Mouse (Mus musculus): Measurements from ENCODE around the gene Mylip. TPM values are rescaled to one million over a fixed set of nuclear protein-coding genes. Genes with fewer than 3 reads are reported as not detected.

Mylip gene
- polyA plus RNA-seq, 1 experiment from 2014 or later: 36.1 TPM

DNA sequence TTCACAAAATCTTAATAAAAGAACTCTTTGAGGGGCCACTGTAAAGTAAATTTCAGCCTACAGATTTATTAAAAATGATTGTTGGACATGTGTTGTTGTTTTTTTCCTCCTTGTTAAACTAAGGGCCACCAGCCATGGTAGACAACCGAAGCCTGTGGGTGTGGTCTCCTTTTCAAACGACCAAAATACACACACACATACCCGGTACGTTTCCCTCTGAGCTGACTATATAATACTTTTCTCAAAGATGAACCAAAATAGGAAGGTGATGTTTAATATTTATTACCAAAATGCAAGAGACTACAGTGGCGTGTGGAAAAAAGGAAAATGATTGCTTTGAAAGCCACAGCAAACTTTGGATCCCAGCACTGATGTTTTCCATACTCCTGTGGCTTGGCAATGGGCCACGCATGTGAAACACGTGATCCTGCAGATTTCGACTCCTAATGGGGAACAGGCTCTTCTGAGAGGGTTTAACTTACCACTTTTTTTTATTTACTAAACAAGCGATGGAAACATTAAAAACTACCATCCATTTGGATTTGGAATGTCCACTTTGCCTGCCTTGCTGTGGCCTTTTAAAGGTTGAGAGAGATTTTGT lies 2.4 kb downstream of the Mylip start:
- Histone ChIP-seq H3K36me3 (no peaks in the 10 kb centered on the region; the same call in 1 of the 2 replicates), H3K4me2 (replicated peaks) (peak overlapping the region; percentile 76), H3K27ac (replicated peaks) (peak overlapping the region; percentile 90), H3K4me1 (peaks cover 56% of the 10 kb centered on the region), H3K27me3 (no peaks in the 10 kb centered on the region), H3K4me3 (replicated peaks) (peak overlapping the region; percentile 90), H3K9me3 (replicated peaks) (no peaks in the 10 kb centered on the region), H3K9ac (no peak overlapping the region)
- WGBS: 8% methylated on average over 9 of the region's 9 CpGs
- no peak for ATAC-seq (ENCODE audit: insufficient number of reproducible peaks, low FRiP score, low TSS enrichment, low read depth)

- Histone ChIP-seq H3K9ac (no peak overlapping the region), H3K27ac (replicated peaks) (peak overlapping the region; percentile 31), H3K36me3 (no peaks in the 10 kb centered on the region; the same call in 1 of the 2 replicates), H3K4me1 (peaks cover 72% of the 10 kb centered on the region), H3K4me3 (replicated peaks) (peak overlapping the region; percentile 7; the same call in 1 of the 2 replicates), H3K9me3 (replicated peaks) (no peaks in the 10 kb centered on the region), H3K4me2 (replicated peaks) (peak overlapping the region; percentile 35), H3K27me3 (no peaks in the 10 kb centered on the region)
- ATAC-seq (ENCODE audit: insufficient number of reproducible peaks, low FRiP score, low TSS enrichment, low read depth): no peak
- WGBS: 21% methylated on average over 8 of the region's 8 CpGs
These were observed 4.8 kb downstream of the Mylip start for GRCm38 (mm10) chr13:45394221-45394768.

DNA sequence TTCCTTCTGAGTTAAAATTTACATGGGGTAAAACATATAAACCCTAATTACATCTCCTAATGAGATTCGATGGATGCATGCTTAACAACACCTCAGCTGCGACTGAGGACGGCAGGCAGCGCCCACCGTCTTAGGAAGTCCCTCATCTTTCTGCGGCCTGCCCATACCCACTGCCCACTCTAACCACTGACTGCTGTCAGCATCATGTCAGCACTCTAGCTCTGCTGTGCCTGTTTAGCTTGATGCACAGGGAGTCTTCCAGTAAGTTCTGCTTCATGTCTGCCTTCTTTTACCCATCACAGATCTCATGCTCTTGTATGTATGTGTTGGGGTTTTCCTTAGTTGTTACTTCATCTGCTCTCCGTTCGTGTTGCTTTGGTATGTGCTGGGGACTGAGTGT lies 7.2 kb downstream of the Mylip start:
- no peaks in the 10 kb centered on the region; the same call in 1 of the 2 replicates for H3K36me3 ChIP-seq
- H3K27me3 ChIP-seq: no peaks in the 10 kb centered on the region
- peaks cover 76% of the 10 kb centered on the region for H3K4me1 ChIP-seq
- H3K9me3 ChIP-seq (replicated peaks): no peaks in the 10 kb centered on the region
- ATAC-seq (ENCODE audit: insufficient number of reproducible peaks, low FRiP score, low TSS enrichment, low read depth): no peak
- no peak overlapping the region for H3K4me3 ChIP-seq (replicated peaks)
- H3K27ac ChIP-seq (replicated peaks): peak overlapping the region; percentile 87
- H3K4me2 ChIP-seq (replicated peaks): no peak overlapping the region
- H3K9ac ChIP-seq: no peak overlapping the region
- 60% methylated on average over 8 of the region's 8 CpGs for WGBS

DNA sequence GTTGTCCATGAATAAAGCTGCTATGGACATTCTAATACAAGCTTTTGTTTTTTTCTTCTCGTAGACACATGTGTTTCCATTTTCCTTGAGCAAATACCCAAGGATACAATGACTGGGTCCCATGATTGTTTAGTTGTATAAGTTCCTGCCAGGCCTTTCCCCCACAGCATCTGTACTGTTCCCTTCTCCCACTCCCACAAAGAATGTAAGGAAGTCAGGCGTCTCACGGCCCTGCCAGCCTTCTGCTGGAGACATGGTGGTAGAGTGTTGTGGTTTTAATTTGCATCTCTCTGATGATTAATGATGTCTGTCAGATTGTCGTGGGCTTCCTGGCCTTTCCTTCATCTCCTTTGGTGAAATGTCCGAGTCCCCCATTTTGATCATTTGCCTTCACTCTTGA lies 7.7 kb downstream of the Mylip start:
- Histone ChIP-seq H3K36me3 (no peaks in the 10 kb centered on the region; the same call in 1 of the 2 replicates), H3K4me3 (replicated peaks) (no peak overlapping the region; the same call in 1 of the 2 replicates), H3K4me2 (replicated peaks) (peak overlapping the region; percentile 24; the same call in 1 of the 2 replicates), H3K27ac (replicated peaks) (peak overlapping the region; percentile 87), H3K9me3 (replicated peaks) (no peaks in the 10 kb centered on the region), H3K27me3 (no peaks in the 10 kb centered on the region), H3K4me1 (peaks cover 81% of the 10 kb centered on the region), H3K9ac (no peak overlapping the region)
- ATAC-seq (ENCODE audit: insufficient number of reproducible peaks, low FRiP score, low TSS enrichment, low read depth): 0 out of 2 replicates have a peak, but pooled peaks have one; percentile 48
- WGBS: 27% methylated on average over 5 of the region's 5 CpGs

GRCm38 (mm10) chr13:45397896-45398805 lies 8.6 kb downstream of the Mylip start:
- no peaks in the 10 kb centered on the region for H3K9me3 ChIP-seq (replicated peaks)
- 44% methylated on average over 16 of the region's 21 CpGs for WGBS
- ATAC-seq (ENCODE audit: insufficient number of reproducible peaks, low FRiP score, low TSS enrichment, low read depth): no peak
- H3K4me1 ChIP-seq: peaks cover 80% of the 10 kb centered on the region
- H3K27ac ChIP-seq (replicated peaks): peak overlapping the region; percentile 87
- H3K27me3 ChIP-seq: no peaks in the 10 kb centered on the region
- H3K9ac ChIP-seq: no peak overlapping the region
- H3K4me3 ChIP-seq (replicated peaks): no peak overlapping the region
- H3K4me2 ChIP-seq (replicated peaks): peak overlapping the region; percentile 24
- H3K36me3 ChIP-seq: no peaks in the 10 kb centered on the region

DNA sequence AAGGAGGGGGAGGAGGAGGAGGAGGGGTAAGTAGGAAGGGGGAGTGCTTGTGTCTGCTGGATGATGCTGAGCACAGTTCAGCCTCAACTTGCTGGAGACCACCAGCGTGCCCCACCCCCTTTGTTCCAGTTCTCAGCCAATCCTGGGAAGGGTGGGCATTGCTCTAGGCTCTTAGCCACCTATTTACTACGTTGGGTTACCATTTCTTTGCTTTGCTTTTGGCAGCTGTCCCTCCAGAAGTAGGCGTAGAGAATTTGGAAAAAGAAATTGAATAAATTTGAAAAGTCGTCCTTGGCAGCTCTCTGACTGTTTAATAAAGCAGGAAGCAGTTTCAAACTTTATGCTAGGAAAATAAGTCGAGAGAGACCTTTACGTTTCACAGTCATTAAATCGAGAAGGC lies 11.2 kb downstream of the Mylip start:
- Histone ChIP-seq H3K27me3 (no peaks in the 10 kb centered on the region), H3K27ac (replicated peaks) (peak overlapping the region; percentile 80), H3K9ac (no peak overlapping the region), H3K4me3 (replicated peaks) (no peak overlapping the region), H3K9me3 (replicated peaks) (no peaks in the 10 kb centered on the region), H3K36me3 (peaks cover 17% of the 10 kb centered on the region), H3K4me1 (peaks cover 63% of the 10 kb centered on the region), H3K4me2 (replicated peaks) (no peak overlapping the region)
- peak; percentile 81 for ATAC-seq (ENCODE audit: insufficient number of reproducible peaks, low FRiP score, low TSS enrichment, low read depth)
- 31% methylated on average over 7 of the region's 7 CpGs for WGBS

DNA sequence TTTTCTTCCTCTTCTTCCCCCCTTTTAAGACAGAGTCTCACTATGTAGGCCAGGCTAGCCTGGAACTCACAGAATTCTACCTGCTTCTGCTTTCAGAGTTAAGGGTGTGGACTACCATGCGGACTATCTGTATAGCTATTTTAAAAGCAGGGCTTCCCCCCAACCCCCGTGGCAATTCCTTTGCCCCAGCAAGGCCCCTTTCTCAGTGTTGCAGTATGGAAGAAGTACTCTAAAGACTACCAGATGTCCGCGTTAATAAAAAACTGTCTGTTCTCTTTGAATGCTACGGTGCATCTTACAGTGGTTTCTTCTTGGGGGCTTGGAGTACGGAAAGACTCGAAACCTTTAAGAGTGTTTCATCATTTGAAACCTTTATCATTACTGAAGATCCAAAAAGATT lies 12.3 kb downstream of the Mylip start:
- Histone ChIP-seq H3K4me2 (replicated peaks) (no peak overlapping the region), H3K4me1 (peaks cover 59% of the 10 kb centered on the region)

DNA sequence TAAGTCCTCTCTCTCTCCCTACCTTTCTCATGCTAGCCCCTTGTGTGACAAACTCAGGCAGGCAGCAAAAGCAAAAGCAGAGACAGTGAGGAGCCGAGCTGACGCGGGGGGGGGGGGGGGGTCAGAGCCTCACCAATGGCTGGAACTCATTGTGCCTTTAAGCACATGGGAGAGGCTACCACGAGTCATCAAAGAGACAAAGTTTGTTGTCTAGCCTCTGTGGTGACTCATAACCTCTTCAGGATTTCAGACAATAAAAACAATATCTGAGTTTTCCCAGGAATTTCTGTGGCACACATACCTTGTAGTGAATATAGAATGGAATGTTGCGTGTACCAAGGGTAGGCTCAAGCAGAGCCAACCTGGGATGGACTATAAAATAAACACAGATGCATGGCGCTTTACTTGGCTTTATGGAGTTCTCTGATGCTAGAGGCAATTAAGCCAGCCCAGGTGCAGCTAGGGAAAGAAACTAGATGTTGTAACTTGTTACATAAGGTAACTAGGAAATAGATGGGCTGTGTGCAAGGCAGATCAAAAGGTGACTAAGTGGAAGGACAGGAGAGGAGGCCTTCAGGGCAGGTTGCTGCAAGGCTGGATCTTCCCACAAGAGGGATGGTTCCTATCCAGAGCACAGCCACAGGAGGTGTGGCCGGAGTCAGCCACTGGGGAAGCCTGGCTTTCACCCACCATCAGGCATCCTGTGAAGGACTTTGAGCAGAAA lies 12.9 kb downstream of the Mylip start:
- peaks cover 55% of the 10 kb centered on the region for H3K4me1 ChIP-seq
- no peak overlapping the region for H3K4me2 ChIP-seq (replicated peaks)
- H3K27me3 ChIP-seq: no peaks in the 10 kb centered on the region
- no peak for ATAC-seq (ENCODE audit: insufficient number of reproducible peaks, low FRiP score, low TSS enrichment, low read depth)
- no peak overlapping the region for H3K9ac ChIP-seq
- peak overlapping the region; percentile 76 for H3K27ac ChIP-seq (replicated peaks)
- H3K9me3 ChIP-seq (replicated peaks): no peaks in the 10 kb centered on the region
- whole genome bisulfite sequencing: 37% methylated on average over 6 of the region's 7 CpGs
- H3K36me3 ChIP-seq: peaks cover 35% of the 10 kb centered on the region
- H3K4me3 ChIP-seq (replicated peaks): no peak overlapping the region

More for the DNA sequence above, 12.3 kb downstream of the Mylip start:
- Histone ChIP-seq H3K9ac (no peak overlapping the region), H3K4me3 (replicated peaks) (no peak overlapping the region), H3K27ac (replicated peaks) (peak overlapping the region; percentile 76), H3K9me3 (replicated peaks) (no peaks in the 10 kb centered on the region), H3K27me3 (no peaks in the 10 kb centered on the region), H3K36me3 (peaks cover 28% of the 10 kb centered on the region)
- WGBS: 35% methylated on average over 7 of the region's 7 CpGs
- no peak for ATAC-seq (ENCODE audit: insufficient number of reproducible peaks, low FRiP score, low TSS enrichment, low read depth)

DNA sequence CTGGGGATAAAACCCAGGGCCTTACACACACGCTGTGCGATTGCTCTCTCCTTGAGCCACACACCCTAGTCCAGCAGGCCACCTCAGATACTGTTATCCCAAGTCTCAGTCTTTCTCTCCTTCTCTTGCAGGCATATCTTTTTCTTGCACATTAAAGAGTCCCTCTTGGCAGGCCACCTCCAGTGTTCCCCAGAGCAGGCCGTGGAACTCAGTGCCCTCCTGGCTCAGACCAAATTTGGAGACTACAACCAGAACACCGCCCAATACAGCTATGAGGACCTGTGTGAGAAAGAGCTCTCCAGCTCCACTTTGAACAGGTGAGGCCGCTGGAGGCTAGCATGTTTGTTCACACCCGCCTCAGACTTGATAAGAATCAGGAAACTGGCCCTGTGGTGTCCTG lies 14.7 kb downstream of the Mylip start:
- Histone ChIP-seq H3K4me1 (peaks cover 40% of the 10 kb centered on the region), H3K27me3 (no peaks in the 10 kb centered on the region), H3K4me2 (replicated peaks) (no peak overlapping the region), H3K9me3 (replicated peaks) (no peaks in the 10 kb centered on the region), H3K36me3 (peaks cover 53% of the 10 kb centered on the region), H3K9ac (no peak overlapping the region), H3K4me3 (replicated peaks) (no peak overlapping the region), H3K27ac (replicated peaks) (no peak overlapping the region)
- WGBS: 88% methylated on average over 6 of the region's 6 CpGs
- no peak for ATAC-seq (ENCODE audit: insufficient number of reproducible peaks, low FRiP score, low TSS enrichment, low read depth)

DNA sequence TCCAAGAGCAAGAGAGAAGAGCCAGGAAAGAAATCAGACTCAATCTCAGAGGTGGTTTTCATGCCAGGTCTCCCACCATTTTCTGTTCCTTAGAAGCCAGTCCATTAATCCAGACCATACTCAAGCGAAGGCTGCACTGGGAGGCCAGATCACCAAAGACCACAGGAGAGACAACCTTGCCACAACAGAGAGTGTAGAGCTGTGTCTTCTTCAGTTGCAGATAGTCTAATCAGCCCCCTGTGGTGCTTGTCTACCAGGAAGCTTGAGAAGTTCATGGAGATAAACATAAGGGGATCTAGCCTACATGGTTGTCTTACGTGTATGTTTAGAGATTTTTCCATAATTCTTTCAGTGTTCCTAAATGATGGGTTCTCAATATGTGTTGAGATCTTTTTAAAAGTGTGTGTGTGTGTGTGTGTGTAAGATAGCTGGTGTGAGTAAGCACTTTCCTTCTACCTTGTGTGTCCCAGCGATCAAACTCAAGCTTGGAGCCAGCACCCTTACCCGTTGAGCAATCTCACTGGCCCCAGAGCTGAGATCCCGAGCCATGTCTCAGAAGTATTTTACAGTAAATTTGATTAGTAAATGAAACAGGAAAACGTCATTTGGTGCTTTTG lies 15.8 kb downstream of the Mylip start:
- Histone ChIP-seq H3K27me3 (no peaks in the 10 kb centered on the region), H3K4me3 (replicated peaks) (no peak overlapping the region), H3K9ac (no peak overlapping the region), H3K4me1 (peaks cover 33% of the 10 kb centered on the region), H3K36me3 (peaks cover 63% of the 10 kb centered on the region), H3K9me3 (replicated peaks) (no peaks in the 10 kb centered on the region), H3K4me2 (replicated peaks) (no peak overlapping the region), H3K27ac (replicated peaks) (no peak overlapping the region)
- ATAC-seq (ENCODE audit: insufficient number of reproducible peaks, low FRiP score, low TSS enrichment, low read depth): no peak
- 75% methylated on average over 6 of the region's 6 CpGs for WGBS
